Mouse (Mus musculus) adipocyte (in vitro differentiated cells): ENCODE measurements around the gene Kctd8.
"Not testable (repeated sequence)": the region's sequence is repeated elsewhere in the genome, so short reads cannot be mapped to it uniquely, and the experiment has no call there.

Source experiments
- DNase-seq: peaks from one replicate; pipeline ENCODE4 v3.0.0-alpha.2; 2016; ENCODE audit warnings: low spot score

Kctd8 gene

GRCm38 (mm10) chr5:69340919-69341801 is at the start of gene Kctd8:
Kctd8 (minus strand) TSS chr5:69341679.
- DNase-seq: no peak

- DNase-seq: no peak
Observed at GRCm38 (mm10) chr5:69379072-69379471, 37.6 kb upstream of the Kctd8 start.

- DNase-seq: no peak
Observed at GRCm38 (mm10) chr5:69350596-69350995, 9.1 kb upstream of the Kctd8 start.

GRCm38 (mm10) chr5:69340102-69340918 is 1.2 kb downstream of the Kctd8 start:
- no peak for DNase-seq

- DNase-seq: no peak
Observed at GRCm38 (mm10) chr5:69339623-69339970, 1.9 kb downstream of the Kctd8 start.

- DNase-seq: no peak
Observed at GRCm38 (mm10) chr5:69338916-69339622, 2.4 kb downstream of the Kctd8 start.

- DNase-seq: no peak
Observed at GRCm38 (mm10) chr5:69327561-69327960, 13.9 kb downstream of the Kctd8 start.

GRCm38 (mm10) chr5:69324566-69325230 is 16.8 kb downstream of the Kctd8 start:
- DNase-seq: no peak

- no peak for DNase-seq
Observed at GRCm38 (mm10) chr5:69312611-69313010, 28.9 kb downstream of the Kctd8 start.

GRCm38 (mm10) chr5:69301665-69302064 is 39.8 kb downstream of the Kctd8 start:
- no peak for DNase-seq

GRCm38 (mm10) chr5:69292353-69292752 is 49.1 kb downstream of the Kctd8 start:
- DNase-seq: no peak

GRCm38 (mm10) chr5:69284359-69284758 is 57.1 kb downstream of the Kctd8 start:
- no peak for DNase-seq

- no peak for DNase-seq
Observed at GRCm38 (mm10) chr5:69252366-69252765, 89.1 kb downstream of the Kctd8 start.

GRCm38 (mm10) chr5:69241931-69242330 is 99.5 kb downstream of the Kctd8 start:
- DNase-seq: no peak

- DNase-seq: no peak
Observed at GRCm38 (mm10) chr5:69233560-69233959, 107.9 kb downstream of the Kctd8 start.

GRCm38 (mm10) chr5:69231649-69232048 is 109.8 kb downstream of the Kctd8 start:
- DNase-seq: not testable (repeated sequence)

- no peak for DNase-seq
Observed at GRCm38 (mm10) chr5:69227147-69227546, 114.3 kb downstream of the Kctd8 start.

- DNase-seq: no peak
Observed at GRCm38 (mm10) chr5:69222608-69223007, 118.9 kb downstream of the Kctd8 start.

- DNase-seq: no peak
Observed at GRCm38 (mm10) chr5:69215216-69215615, 126.3 kb downstream of the Kctd8 start.

- DNase-seq: no peak
Observed at GRCm38 (mm10) chr5:69209401-69209800, 132.1 kb downstream of the Kctd8 start.

- no peak for DNase-seq
Observed at GRCm38 (mm10) chr5:69207713-69208112, 133.8 kb downstream of the Kctd8 start.
